Comparison of ENCODE assay signal across 9 mouse cellular contexts in genomic region chr4:34049571-34050255, GRCm38 (mm10). TPM values are rescaled to one million over a fixed set of nuclear protein-coding genes. Genes with fewer than 3 reads are reported as not detected.
DNase-seq lines count a peak whose midpoint lies in the region; ATAC-seq and TF ChIP-seq lines count a peak whose summit lies in the region.
"Had no signal": no experiment of that assay in that cellular context is flagged by ENCODE, and none has a peak within 500 bp of the region (broad histone marks: within the 10 kb centered on the region; RNA-seq: fewer than 3 reads in every experiment).

Gene Spaca1, minus strand, starts transcription at chr4:34050191.

- intact Hi-C loops in left cerebral cortex, adult 2 months (cut with DNase I) = no loop called here

- H3K4me1 ChIP-seq in heart, embryonic 14.5 days (ENCODE audit: control insufficient read depth in 2 of 2, insufficient read depth in 2 of 2, low read length in 2 of 2) = no peaks in the 10 kb centered on the region
- H3K4me1 ChIP-seq in limb, embryonic 15.5 days = 0 out of 2 replicates have a peak, but pooled peaks cover 4% of the 10 kb centered on the region
- H3K4me1 ChIP-seq in olfactory bulb, adult 2 months (ENCODE audit: control insufficient read depth, insufficient read depth, low read length) = peaks cover 5% of the 10 kb centered on the region

- TF ChIP-seq CTCF in left cerebral cortex, adult 2 months (IDR thresholded peaks at IDR 0.05) = no peak
- TF ChIP-seq CTCF in olfactory bulb, adult 2 months (IDR thresholded peaks at IDR 0.05; ENCODE audit: insufficient read depth, low read depth, low read length) = no peak

- peak within 1 kb of the TSS; percentile 65 for H3K4me2 ChIP-seq in heart, embryonic 14.5 days (ENCODE audit: low read length)
- peak within 1 kb of the TSS; percentile 45 for H3K4me2 ChIP-seq in limb, embryonic 15.5 days

- H3K9ac ChIP-seq in heart, embryonic 14.5 days (ENCODE audit: low read length) = peak within 1 kb of the TSS; percentile 62
- H3K9ac ChIP-seq in limb, embryonic 15.5 days = no peak within 1 kb of the TSS

- peak in 1 of 2 experiments; percentile 13 for DNase-seq in left cerebral cortex, adult 2 months (ENCODE audit: extremely low spot score in 1 of 2, low spot score in 2 of 2)
- DNase-seq in left cerebral cortex, adult 11 months (ENCODE audit: low spot score) = no peak
- peak; percentile 4 for DNase-seq in cerebellum, adult 8-10 months
- DNase-seq in adrenal gland, adult (ENCODE audit: inconsistent age in 2 of 2, low spot score in 1 of 2) = no peak
- no peak for DNase-seq in yolk sac, embryonic 10.5 days (ENCODE audit: low spot score)

- no peaks in the 10 kb centered on the region for H3K36me3 ChIP-seq in heart, embryonic 14.5 days (ENCODE audit: control insufficient read depth, insufficient read depth, low read length)
- no peaks in the 10 kb centered on the region for H3K36me3 ChIP-seq in limb, embryonic 15.5 days

- H3K27me3 ChIP-seq in heart, embryonic 14.5 days (ENCODE audit: control insufficient read depth, insufficient read depth, low read length) = no peaks in the 10 kb centered on the region
- no peaks in the 10 kb centered on the region for H3K27me3 ChIP-seq in limb, embryonic 15.5 days

- no peak for ATAC-seq in heart, embryonic 14.5 days (ENCODE audit: insufficient number of reproducible peaks, insufficient read depth, low FRiP score, low read depth)
- ATAC-seq in limb, embryonic 15.5 days (ENCODE audit: insufficient number of reproducible peaks, low FRiP score, low TSS enrichment, low read depth) = no peak

- no peak within 1 kb of the TSS for H3K27ac ChIP-seq in left cerebral cortex, adult 2 months
- H3K27ac ChIP-seq in heart, embryonic 14.5 days (replicated peaks in 1 of 2; ENCODE audit: control insufficient read depth in 1 of 2, insufficient read depth in 1 of 2, low read depth in 2 of 2, low read length in 2 of 2) = no peak within 1 kb of the TSS
- no peak within 1 kb of the TSS for H3K27ac ChIP-seq in limb, embryonic 15.5 days
- no peak within 1 kb of the TSS for H3K27ac ChIP-seq in olfactory bulb, adult 2 months (ENCODE audit: insufficient read depth, low read depth, low read length)

- peak within 1 kb of the TSS; percentile 18; the same call in 1 of the 2 replicates for H3K4me3 ChIP-seq in left cerebral cortex, adult 2 months
- H3K4me3 ChIP-seq in heart, embryonic 14.5 days (ENCODE audit: control insufficient read depth in 1 of 2, insufficient read depth in 1 of 2, low read depth in 1 of 2, low read length in 2 of 2) = peak within 1 kb of the TSS; percentile 19 to 33
- H3K4me3 ChIP-seq in limb, embryonic 15.5 days = peak within 1 kb of the TSS; percentile 29
- peak within 1 kb of the TSS; percentile 20; the same call in 1 of the 2 replicates for H3K4me3 ChIP-seq in olfactory bulb, adult 2 months (ENCODE audit: insufficient read depth, low read depth, low read length)

- no peaks in the 10 kb centered on the region for H3K9me3 ChIP-seq in heart, embryonic 14.5 days (ENCODE audit: control insufficient read depth, low read length)
- no peaks in the 10 kb centered on the region for H3K9me3 ChIP-seq in limb, embryonic 15.5 days

- no peak for TF ChIP-seq POLR2A in olfactory bulb, adult 2 months (IDR thresholded peaks at IDR 0.05; ENCODE audit: insufficient read depth, low read depth, low read length)

- 32% methylated on average over 46 of the region's 46 CpGs for WGBS in heart, embryonic 14.5 days
- WGBS in limb, embryonic 15.5 days = 51% methylated on average over 44 of the region's 46 CpGs
- WGBS in olfactory bulb, adult 2 months = 45% methylated on average over 46 of the region's 46 CpGs

RNA-seq across cellular contexts. Expression of gene Spaca1, which starts in this region (rescaled TPM):
- not detected for total RNA-seq in left cerebral cortex, adult 2 months (2021)
- polyA plus RNA-seq in heart, embryonic 14.5 days (2014; fragmentation: Nextera tagmentation; extraction: Ambion mirVana) = 0.84 and 1.2 TPM in 2 replicates
- 2.6 and 2.8 TPM in 2 replicates for polyA plus RNA-seq in limb, embryonic 15.5 days (2015; fragmentation: Nextera tagmentation; extraction: Ambion mirVana)
- polyA plus RNA-seq in olfactory bulb, adult 2 months (2012; ENCODE audit: insufficient read depth, insufficient read length, low replicate concordance, missing spikeins) = not detected in 2 replicates
- total RNA-seq: layer of hippocampus, adult 18-20 months had no signal
